Mouse (Mus musculus): ENCODE measurements around the gene Ksr2. TPM values are rescaled to one million over a fixed set of nuclear protein-coding genes. Genes with fewer than 3 reads are reported as not detected.

Ksr2 gene
- total and polyA plus RNA-seq, 3 experiments: 0.36 to 1.3 (median 1.2) TPM

- H3K4me1 ChIP-seq (ENCODE audit: control insufficient read depth in 1 of 2, insufficient read depth in 2 of 2): peaks cover 24 to 74% of the 10 kb centered on the region in 2 experiments
- H3K27ac ChIP-seq (ENCODE audit: insufficient read depth, low read depth): peak overlapping the region; percentile 68
- no peak for DNase-seq (ENCODE audit: extremely low read depth)
- H3K9me3 ChIP-seq (replicated peaks; ENCODE audit: low read length): no peaks in the 10 kb centered on the region
- no peaks in the 10 kb centered on the region for H3K79me2 ChIP-seq (replicated peaks; ENCODE audit: control insufficient read depth, extremely low read depth, insufficient read depth, poor library complexity, severe bottlenecking)
- in situ Hi-C loops (cut with MboI; ENCODE audit: low pct_ligation_motif_present, low pct_unique_long_range_greater_than_20kb, low sequenced_read_pairs) (loop anchor here (10.0 kb wide), 1 partner anchor 101 kb away; the partner anchor contains the start of gene Rfc5), dilution Hi-C loops (cut with MboI; ENCODE audit: extremely low pct_ligation_motif_present, extremely low pct_unique_long_range_greater_than_20kb, low sequenced_read_pairs) (no loop called here)
- TF ChIP-seq ZNF384 (IDR thresholded peaks at IDR 0.05; ENCODE audit: low read depth, low read length): peak; percentile 97
- 0 out of 2 replicates have a peak, but pooled peaks have one; percentile 17 for TF ChIP-seq SIN3A (IDR thresholded peaks at IDR 0.05; ENCODE audit: low read length)
- peak; percentile 24; the same call in 1 of the 2 replicates for TF ChIP-seq BHLHE40 (IDR thresholded peaks at IDR 0.05; ENCODE audit: low read depth, low read length)
- no peak for TF ChIP-seq E2F4 (IDR thresholded peaks at IDR 0.05; ENCODE audit: insufficient replicate concordance, low read depth, low read length)
- no peak for TF ChIP-seq HCFC1 (IDR thresholded peaks at IDR 0.05; ENCODE audit: low read depth, low read length)
- TF ChIP-seq GABPA (IDR thresholded peaks at IDR 0.05; ENCODE audit: insufficient replicate concordance, low read depth, low read length): no peak
- TF ChIP-seq CHD2 (IDR thresholded peaks at IDR 0.05; ENCODE audit: low read length): peak; percentile 6
- no peak for TF ChIP-seq ZC3H11A (IDR thresholded peaks at IDR 0.05; ENCODE audit: low read depth, low read length)
- no peak for TF ChIP-seq MAZ (IDR thresholded peaks at IDR 0.05; ENCODE audit: low read depth, low read length)
- TF ChIP-seq POLR2AphosphoS2 (IDR thresholded peaks at IDR 0.05; ENCODE audit: low read depth, low read length): no peak
- no peak for TF ChIP-seq RCOR1 (conservative IDR thresholded peaks at IDR 0.05; ENCODE audit: low read depth, low read length)
- no peak for TF ChIP-seq MAFK (IDR thresholded peaks at IDR 0.05; ENCODE audit: insufficient replicate concordance, low read length)
- no peak for TF ChIP-seq ZMIZ1 (IDR thresholded peaks at IDR 0.05; ENCODE audit: low read depth, low read length)
- peak; percentile 71; the same call in 1 of the 2 replicates for TF ChIP-seq EP300 (IDR thresholded peaks at IDR 0.05; ENCODE audit: low read length)
- TF ChIP-seq IRF4 (IDR thresholded peaks at IDR 0.05; ENCODE audit: low read depth, low read length): peak; percentile 50
- peak; percentile 28; the same call in 1 of the 2 replicates for TF ChIP-seq TCF12 (IDR thresholded peaks at IDR 0.05; ENCODE audit: low read depth, low read length)
- H3K9ac ChIP-seq (ENCODE audit: insufficient read depth, low read depth): peak overlapping the region; percentile 2; the same call in 1 of the 2 replicates
- H3K4me2 ChIP-seq (ENCODE audit: insufficient read depth, low read depth, poor library complexity, severe bottlenecking): peak overlapping the region; percentile 25; the same call in 1 of the 2 replicates
- no peak overlapping the region for H3K4me3 ChIP-seq (replicated peaks in 1 of 3; ENCODE audit: low read depth in 2 of 3, low read length in 2 of 3, poor library complexity in 1 of 3)
- H3K27me3 ChIP-seq (replicated peaks): no peaks in the 10 kb centered on the region
- H3K36me3 ChIP-seq (replicated peaks in 1 of 2; ENCODE audit: control insufficient read depth in 1 of 2, insufficient read depth in 1 of 2, low read length in 1 of 2): no peaks in the 10 kb centered on the region
Observed at GRCm38 (mm10) chr5:117486092-117486491, 72.3 kb downstream of the Ksr2 start.

- in situ Hi-C loops (cut with MboI; ENCODE audit: low pct_ligation_motif_present, low pct_unique_long_range_greater_than_20kb, low sequenced_read_pairs) (loop anchor here (10.0 kb wide), 1 partner anchor 103 kb away; the partner anchor contains the start of gene Rfc5), dilution Hi-C loops (cut with MboI; ENCODE audit: extremely low pct_ligation_motif_present, extremely low pct_unique_long_range_greater_than_20kb, low sequenced_read_pairs) (no loop called here)
- Histone ChIP-seq H3K4me1 (ENCODE audit: control insufficient read depth in 1 of 2, insufficient read depth in 2 of 2) (peaks cover 20 to 62% of the 10 kb centered on the region in 2 experiments), H3K4me3 (replicated peaks in 1 of 3; ENCODE audit: low read depth in 2 of 3, low read length in 2 of 3, poor library complexity in 1 of 3) (peak overlapping the region in 2 of 3 experiments; percentile 18 to 32), H3K4me2 (ENCODE audit: insufficient read depth, low read depth, poor library complexity, severe bottlenecking) (peak overlapping the region; percentile 80), H3K79me2 (replicated peaks; ENCODE audit: control insufficient read depth, extremely low read depth, insufficient read depth, poor library complexity, severe bottlenecking) (no peaks in the 10 kb centered on the region), H3K9me3 (replicated peaks; ENCODE audit: low read length) (no peaks in the 10 kb centered on the region), H3K9ac (ENCODE audit: insufficient read depth, low read depth) (peak overlapping the region; percentile 28; the same call in 1 of the 2 replicates), H3K36me3 (replicated peaks in 1 of 2; ENCODE audit: control insufficient read depth in 1 of 2, insufficient read depth in 1 of 2, low read length in 1 of 2) (no peaks in the 10 kb centered on the region), H3K27me3 (replicated peaks) (no peaks in the 10 kb centered on the region), H3K27ac (ENCODE audit: insufficient read depth, low read depth) (peak overlapping the region; percentile 77)
- DNase-seq (ENCODE audit: extremely low read depth): peak; percentile 93
- TF ChIP-seq ZMIZ1 (IDR thresholded peaks at IDR 0.05; ENCODE audit: low read depth, low read length) (no peak; the same call in 1 of the 2 replicates), CHD1 (IDR thresholded peaks at IDR 0.05; ENCODE audit: low read depth, low read length) (no peak), NRF1 (IDR thresholded peaks at IDR 0.05; ENCODE audit: low read depth, low read length) (no peak), CHD2 (IDR thresholded peaks at IDR 0.05; ENCODE audit: low read length) (peak; percentile 92), MAFK (IDR thresholded peaks at IDR 0.05; ENCODE audit: insufficient replicate concordance, low read length) (0 out of 2 replicates have a peak, but pooled peaks have one; percentile 51), TCF12 (IDR thresholded peaks at IDR 0.05; ENCODE audit: low read depth, low read length) (peak; percentile 100), ZC3H11A (IDR thresholded peaks at IDR 0.05; ENCODE audit: low read depth, low read length) (no peak), RCOR1 (conservative IDR thresholded peaks at IDR 0.05; ENCODE audit: low read depth, low read length) (peak; percentile 78; the same call in 1 of the 2 replicates), USF2 (conservative IDR thresholded peaks at IDR 0.05; ENCODE audit: low read depth, low read length) (no peak), PAX5 (IDR thresholded peaks at IDR 0.05; ENCODE audit: low read length) (no peak), E2F4 (IDR thresholded peaks at IDR 0.05; ENCODE audit: insufficient replicate concordance, low read depth, low read length) (no peak), POLR2AphosphoS2 (IDR thresholded peaks at IDR 0.05; ENCODE audit: low read depth, low read length) (no peak; the same call in 1 of the 2 replicates), ZKSCAN1 (IDR thresholded peaks at IDR 0.05; ENCODE audit: borderline replicate concordance, low read depth, low read length) (no peak), UBTF (IDR thresholded peaks at IDR 0.05; ENCODE audit: low read depth, low read length) (peak; percentile 84), ETS1 (conservative IDR thresholded peaks at IDR 0.05; ENCODE audit: low read depth, low read length) (peak; percentile 86), CTCF (conservative IDR thresholded peaks at IDR 0.05 in 1 of 2, IDR thresholded peaks at IDR 0.05 in 1 of 2; ENCODE audit: low read depth in 2 of 2, low read length in 2 of 2) (no peak), JUND (conservative IDR thresholded peaks at IDR 0.05; ENCODE audit: low read depth, low read length) (0 out of 2 replicates have a peak, but pooled peaks have one; percentile 15), HCFC1 (IDR thresholded peaks at IDR 0.05; ENCODE audit: low read depth, low read length) (no peak), KAT2A (IDR thresholded peaks at IDR 0.05; ENCODE audit: insufficient replicate concordance, low read length) (peak; percentile 93), IRF4 (IDR thresholded peaks at IDR 0.05; ENCODE audit: low read depth, low read length) (peak; percentile 99), NELFE (IDR thresholded peaks at IDR 0.05; ENCODE audit: low read depth, low read length) (no peak; the same call in 1 of the 2 replicates), BHLHE40 (IDR thresholded peaks at IDR 0.05; ENCODE audit: low read depth, low read length) (peak; percentile 75), POLR2A (IDR thresholded peaks at IDR 0.05; ENCODE audit: low read depth, low read length) (no peak), SMC3 (IDR thresholded peaks at IDR 0.05; ENCODE audit: low read depth, low read length) (no peak; the same call in 1 of the 2 replicates), EP300 (IDR thresholded peaks at IDR 0.05; ENCODE audit: low read length) (peak; percentile 99)
Observed at GRCm38 (mm10) chr5:117488155-117488554, 74.4 kb downstream of the Ksr2 start.
